Mouse (Mus musculus): ENCODE data around the gene Tmtc1. TPM values are rescaled to one million over a fixed set of nuclear protein-coding genes. Genes with fewer than 3 reads are reported as not detected.

Gene Tmtc1
- polyA plus RNA-seq, 1 experiment: not detected

DNA sequence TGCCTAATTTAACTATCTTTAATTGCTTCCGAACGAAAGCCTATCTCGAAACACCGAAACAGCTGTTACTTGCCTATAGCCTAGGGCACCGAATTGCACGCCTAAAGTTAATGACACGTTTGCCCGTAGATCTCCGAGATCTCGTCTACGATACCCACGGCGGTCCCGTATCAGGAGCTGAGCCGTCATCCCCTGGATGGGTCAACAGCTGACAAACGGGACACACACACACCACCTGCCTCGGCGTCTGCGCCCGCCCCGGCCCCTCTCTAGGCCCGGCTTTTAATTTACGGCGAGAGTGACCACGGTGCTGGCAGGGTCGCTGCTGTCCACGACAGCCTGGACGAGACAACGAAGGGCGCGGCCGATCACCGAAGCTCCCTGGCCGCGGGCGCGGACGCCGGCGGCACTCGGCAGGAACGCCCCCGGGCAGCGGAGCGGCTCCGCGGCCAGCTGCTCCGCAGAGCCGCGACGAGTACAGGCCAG lies 232.8 kb downstream of the Tmtc1 start:
- TF ChIP-seq GATA1 (IDR thresholded peaks at IDR 0.05; ENCODE audit: low read length) (peak; percentile 30; the same call in 1 of the 2 replicates), TAL1 (IDR thresholded peaks at IDR 0.05; ENCODE audit: low read length) (no peak)
- H3K4me1 ChIP-seq (ENCODE audit: control insufficient read depth): peaks cover 49% of the 10 kb centered on the region

DNA sequence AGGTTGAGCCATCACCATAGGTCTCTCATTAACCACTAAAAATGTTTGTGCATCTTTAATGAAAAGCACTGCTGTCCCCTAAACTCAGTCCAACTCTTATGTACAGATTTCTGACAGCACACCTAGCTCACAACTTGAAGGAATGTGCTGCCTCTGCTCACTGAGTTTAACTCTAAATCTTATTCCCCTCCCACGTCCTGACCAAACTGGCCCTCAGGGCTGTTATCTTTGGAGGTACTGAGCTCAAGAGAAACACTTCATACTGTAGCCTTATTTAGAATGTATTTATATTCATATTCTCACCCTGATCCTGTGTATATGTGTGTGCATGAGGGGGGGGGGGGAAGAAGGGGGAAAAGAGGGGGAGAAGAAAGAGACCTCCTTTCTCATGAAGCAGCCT lies 236.7 kb downstream of the Tmtc1 start:
- no peak overlapping the region for H3K4me3 ChIP-seq (replicated peaks)
- TF ChIP-seq GATA1 (IDR thresholded peaks at IDR 0.05; ENCODE audit: low read length) (no peak), TAL1 (IDR thresholded peaks at IDR 0.05; ENCODE audit: low read length) (no peak)
- H3K27me3 ChIP-seq (ENCODE audit: control insufficient read depth): no peaks in the 10 kb centered on the region
- H3K9me3 ChIP-seq (ENCODE audit: control insufficient read depth, low read length): no peaks in the 10 kb centered on the region
- H3K36me3 ChIP-seq (ENCODE audit: control insufficient read depth): peaks cover 64% of the 10 kb centered on the region
- H3K4me1 ChIP-seq (ENCODE audit: control insufficient read depth): peaks cover 29% of the 10 kb centered on the region

More for the DNA sequence above, 232.8 kb downstream of the Tmtc1 start:
- Histone ChIP-seq H3K36me3 (ENCODE audit: control insufficient read depth) (peaks cover 40% of the 10 kb centered on the region), H3K27me3 (ENCODE audit: control insufficient read depth) (no peaks in the 10 kb centered on the region), H3K9me3 (ENCODE audit: control insufficient read depth, low read length) (no peaks in the 10 kb centered on the region), H3K4me3 (replicated peaks) (peak overlapping the region; percentile 97)

DNA sequence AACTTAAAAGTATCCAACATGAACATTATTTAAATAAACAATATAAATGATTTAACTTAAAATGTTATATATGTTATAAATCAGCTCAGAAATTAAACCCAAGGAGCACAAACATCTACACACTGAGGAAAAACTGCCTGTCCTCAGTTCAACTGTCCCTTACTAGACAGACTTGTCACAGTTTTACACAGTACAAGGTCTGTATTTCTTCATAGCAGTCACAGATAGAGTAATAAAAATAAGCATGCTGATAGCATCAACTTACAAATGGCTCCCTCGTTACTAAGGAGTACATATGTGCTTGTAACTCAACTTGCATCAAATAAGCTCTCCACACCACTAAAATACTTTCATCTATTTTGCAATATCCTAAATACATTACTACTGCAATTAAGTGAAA lies 239.1 kb downstream of the Tmtc1 start:
- H3K4me3 ChIP-seq (replicated peaks): no peak overlapping the region
- TF ChIP-seq TAL1 (IDR thresholded peaks at IDR 0.05; ENCODE audit: low read length) (no peak), GATA1 (IDR thresholded peaks at IDR 0.05; ENCODE audit: low read length) (no peak)
- peaks cover 15% of the 10 kb centered on the region for H3K4me1 ChIP-seq (ENCODE audit: control insufficient read depth)
- peaks cover 87% of the 10 kb centered on the region for H3K36me3 ChIP-seq (ENCODE audit: control insufficient read depth)
- no peaks in the 10 kb centered on the region for H3K9me3 ChIP-seq (ENCODE audit: control insufficient read depth, low read length)
- no peaks in the 10 kb centered on the region for H3K27me3 ChIP-seq (ENCODE audit: control insufficient read depth)

DNA sequence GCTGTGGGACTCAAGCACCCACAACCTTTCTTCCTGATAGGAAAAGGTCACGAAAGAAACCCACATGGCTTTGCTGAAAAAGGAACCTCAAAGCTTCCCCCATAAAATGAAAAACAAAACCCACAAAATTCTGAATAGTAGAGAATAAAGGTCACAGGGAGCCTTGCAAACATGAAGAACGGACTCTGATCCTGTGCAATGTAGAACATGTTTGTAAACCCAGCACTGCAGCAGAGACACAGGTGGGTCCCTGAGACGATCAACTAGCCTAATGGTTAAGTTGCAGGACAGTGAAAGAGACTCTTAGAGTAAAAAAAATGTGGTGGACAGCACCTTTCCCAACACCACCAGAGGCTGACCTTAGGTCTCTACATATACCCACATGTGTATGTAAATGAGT lies 244.5 kb downstream of the Tmtc1 start:
- Histone ChIP-seq H3K4me1 (ENCODE audit: control insufficient read depth) (no peaks in the 10 kb centered on the region), H3K27me3 (ENCODE audit: control insufficient read depth) (no peaks in the 10 kb centered on the region), H3K36me3 (ENCODE audit: control insufficient read depth) (peaks cover 91% of the 10 kb centered on the region), H3K9me3 (ENCODE audit: control insufficient read depth, low read length) (no peaks in the 10 kb centered on the region), H3K4me3 (replicated peaks) (no peak overlapping the region)
- no peak for TF ChIP-seq TAL1 (IDR thresholded peaks at IDR 0.05; ENCODE audit: low read length)
- TF ChIP-seq GATA1 (IDR thresholded peaks at IDR 0.05; ENCODE audit: low read length): no peak

DNA sequence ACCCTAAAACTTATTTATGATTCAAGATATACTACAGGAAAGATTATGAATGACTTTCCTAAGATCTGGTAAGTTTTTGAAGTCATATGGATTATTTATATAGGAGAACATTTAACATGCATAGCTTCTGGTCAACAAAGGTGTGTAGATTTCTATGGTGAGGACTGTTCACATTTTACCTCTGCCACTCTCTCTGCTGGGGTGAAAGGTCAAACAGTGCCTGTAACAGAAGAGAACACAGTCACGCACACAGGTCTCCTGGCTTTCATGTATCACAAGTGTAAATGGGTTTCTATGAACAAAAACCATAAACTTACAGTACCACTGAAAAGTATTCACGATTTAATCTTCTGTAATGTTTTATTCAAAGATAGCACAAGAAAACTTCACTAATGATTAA lies 245.0 kb downstream of the Tmtc1 start:
- Histone ChIP-seq H3K4me1 (ENCODE audit: control insufficient read depth) (no peaks in the 10 kb centered on the region), H3K36me3 (ENCODE audit: control insufficient read depth) (peaks cover 92% of the 10 kb centered on the region), H3K9me3 (ENCODE audit: control insufficient read depth, low read length) (no peaks in the 10 kb centered on the region), H3K4me3 (replicated peaks) (no peak overlapping the region), H3K27me3 (ENCODE audit: control insufficient read depth) (no peaks in the 10 kb centered on the region)
- no peak for TF ChIP-seq GATA1 (IDR thresholded peaks at IDR 0.05; ENCODE audit: low read length)
- TF ChIP-seq TAL1 (IDR thresholded peaks at IDR 0.05; ENCODE audit: low read length): no peak

DNA sequence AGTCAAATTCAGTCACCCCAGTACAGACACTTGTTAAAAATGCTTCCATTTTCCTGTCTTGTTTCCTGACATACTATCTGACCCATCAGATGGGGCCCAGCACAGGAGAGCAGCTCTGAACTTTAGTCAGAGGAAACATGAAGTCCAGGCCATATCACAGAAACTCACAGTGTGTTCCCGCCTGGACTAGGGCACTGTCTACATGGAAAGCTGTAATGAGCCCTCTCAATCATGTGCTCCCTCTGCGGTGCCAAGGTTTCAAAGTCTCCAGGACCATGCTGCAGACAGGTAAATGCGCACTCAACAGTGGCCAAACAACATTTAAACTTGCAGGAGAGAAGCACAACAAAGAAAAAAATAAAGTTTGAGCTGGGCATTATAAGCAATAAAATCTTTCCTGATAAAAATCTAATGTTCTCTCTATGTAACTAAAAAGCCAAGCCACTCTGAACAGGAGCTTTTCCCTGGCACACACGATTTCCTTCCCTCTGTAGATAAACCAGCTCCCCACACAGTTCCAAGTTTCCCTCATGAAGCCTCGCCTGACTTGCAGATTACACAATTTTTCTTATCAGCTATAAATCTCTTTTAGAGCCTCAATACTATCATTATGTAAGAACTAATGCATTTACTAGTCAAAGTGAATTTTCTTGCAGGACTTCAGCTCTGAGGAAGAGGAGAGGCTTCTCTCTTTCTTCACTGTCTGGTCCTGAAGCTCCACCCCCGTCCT lies 250.1 kb downstream of the Tmtc1 start:
- H3K36me3 ChIP-seq (ENCODE audit: control insufficient read depth): peaks cover 93% of the 10 kb centered on the region
- TF ChIP-seq TAL1 (IDR thresholded peaks at IDR 0.05; ENCODE audit: low read length) (no peak), GATA1 (IDR thresholded peaks at IDR 0.05; ENCODE audit: low read length) (no peak)
- H3K27me3 ChIP-seq (ENCODE audit: control insufficient read depth): no peaks in the 10 kb centered on the region
- no peak overlapping the region for H3K4me3 ChIP-seq (replicated peaks)
- H3K9me3 ChIP-seq (ENCODE audit: control insufficient read depth, low read length): no peaks in the 10 kb centered on the region
- H3K4me1 ChIP-seq (ENCODE audit: control insufficient read depth): no peaks in the 10 kb centered on the region

DNA sequence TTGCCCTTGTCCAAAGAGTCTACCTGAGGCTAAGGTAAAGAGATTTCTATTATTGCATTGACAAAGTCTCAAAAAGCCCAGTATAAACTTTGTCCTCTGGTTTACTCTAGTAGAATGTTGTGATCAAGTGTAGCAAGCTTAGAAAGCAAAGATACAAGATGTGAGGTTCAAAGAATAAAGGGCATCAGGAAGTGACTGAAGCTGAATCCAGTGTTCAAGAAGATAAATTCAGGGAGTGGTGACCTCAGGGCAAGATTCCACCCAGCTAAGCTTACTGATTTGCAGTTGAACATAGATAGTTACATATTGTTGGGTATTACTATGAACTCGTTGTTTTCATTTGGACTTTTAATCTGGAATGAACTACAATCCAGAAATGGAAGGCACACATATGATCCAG lies 258.5 kb downstream of the Tmtc1 start:
- TF ChIP-seq TAL1 (IDR thresholded peaks at IDR 0.05; ENCODE audit: low read length) (no peak), GATA1 (IDR thresholded peaks at IDR 0.05; ENCODE audit: low read length) (no peak)
- Histone ChIP-seq H3K36me3 (ENCODE audit: control insufficient read depth) (peaks cover 99% of the 10 kb centered on the region), H3K27me3 (ENCODE audit: control insufficient read depth) (no peaks in the 10 kb centered on the region), H3K4me1 (ENCODE audit: control insufficient read depth) (no peaks in the 10 kb centered on the region), H3K4me3 (replicated peaks) (no peak overlapping the region), H3K9me3 (ENCODE audit: control insufficient read depth, low read length) (no peaks in the 10 kb centered on the region)

Other genes with a start within 250 kb of the Tmtc1 start
- gene Ergic2, start 232.0 kb downstream of the Tmtc1 start, polyA plus RNA-seq (2012): 0.69 and 1.1 TPM in 2 replicates

Data from erythroblast, embryonic 14.5 days (primary cell).